Mouse (Mus musculus) liver, postnatal 0 days (tissue): ENCODE results near the gene Vdr.

Source experiments
- CTCF ChIP-seq: sonication (generic); IDR thresholded peaks from 2 replicates; pipeline ENCODE4 v1.5.1; 2016; ENCODE audit warnings: antibody characterized with exemption, low read depth
- EP300 ChIP-seq: IDR thresholded peaks from 2 replicates; pipeline ENCODE4 v1.6.1; 2016; ENCODE audit warnings: antibody characterized with exemption, low read depth, mild to moderate bottlenecking

- TF ChIP-seq EP300 (no peak), CTCF (no peak)
Measured at GRCm38 (mm10) chr15:97873717-97874116, 36.7 kb downstream of the Vdr start.
